Mouse (Mus musculus): ENCODE measurements around the gene Cln3.

DNA sequence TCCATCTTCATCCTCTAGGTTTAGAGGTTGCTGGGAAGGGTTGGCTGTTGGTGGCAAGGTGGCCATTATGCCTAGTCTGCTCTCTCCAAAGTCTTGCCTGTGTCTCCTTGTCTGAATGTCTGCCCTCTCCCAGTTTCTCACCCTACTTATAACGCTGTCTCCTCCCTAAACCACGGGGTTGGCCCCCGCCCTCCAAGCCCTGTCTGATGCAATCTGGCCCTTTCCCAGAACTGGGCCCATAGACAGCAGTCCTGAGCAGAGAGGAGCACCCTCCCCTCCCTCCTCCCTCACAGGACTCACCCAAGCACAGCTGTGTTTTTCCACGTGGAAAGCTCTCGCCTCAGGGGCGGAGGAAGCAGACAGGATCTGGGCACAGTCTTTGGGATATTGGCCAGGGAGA lies 39.8 kb upstream of the Cln3 start:
- TF ChIP-seq CTCF (IDR thresholded peaks at IDR 0.05; ENCODE audit: control insufficient read depth, insufficient read depth, low read length) (no peak), POLR2A (IDR thresholded peaks at IDR 0.05; ENCODE audit: borderline replicate concordance, control insufficient read depth, low read depth, low read length) (no peak)
